Mouse (Mus musculus) mature B cell (primary cell): ENCODE data around the gene Zfp981.
"Not testable (repeated sequence)": the region's sequence is repeated elsewhere in the genome, so short reads cannot be mapped to it uniquely, and the experiment has no call there.

Experiments
- in situ Hi-C: fragments of 300-500 bp; cut with MboI; formaldehyde crosslinking; loops from 2 replicates; pipeline ENCODE4 v1.14.3; 2019

Gene Zfp981

DNA sequence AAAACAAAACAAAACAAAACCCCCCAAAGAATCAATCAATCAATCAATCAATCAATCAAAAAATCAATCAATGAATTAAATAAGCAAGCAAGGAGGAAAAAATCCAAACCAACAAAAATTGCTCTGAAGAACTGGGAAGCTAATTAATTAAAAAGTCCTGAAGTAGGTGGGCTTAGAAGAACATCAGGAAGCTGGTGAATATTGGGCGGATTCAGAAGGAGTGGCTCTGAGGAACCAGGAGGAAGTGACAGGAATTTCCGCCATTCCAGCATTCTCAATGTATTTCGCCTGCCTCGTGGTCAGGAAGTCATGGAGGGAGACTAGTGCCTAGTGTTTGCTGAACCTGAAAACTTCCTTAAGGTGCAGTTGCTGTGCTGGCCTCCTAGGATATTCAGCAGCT lies at the start of gene Zfp981:
Zfp981 (plus strand) TSS at position 301 of the 400 bp plus-strand sequence.
- in situ Hi-C loops = not testable (repeated sequence)

DNA sequence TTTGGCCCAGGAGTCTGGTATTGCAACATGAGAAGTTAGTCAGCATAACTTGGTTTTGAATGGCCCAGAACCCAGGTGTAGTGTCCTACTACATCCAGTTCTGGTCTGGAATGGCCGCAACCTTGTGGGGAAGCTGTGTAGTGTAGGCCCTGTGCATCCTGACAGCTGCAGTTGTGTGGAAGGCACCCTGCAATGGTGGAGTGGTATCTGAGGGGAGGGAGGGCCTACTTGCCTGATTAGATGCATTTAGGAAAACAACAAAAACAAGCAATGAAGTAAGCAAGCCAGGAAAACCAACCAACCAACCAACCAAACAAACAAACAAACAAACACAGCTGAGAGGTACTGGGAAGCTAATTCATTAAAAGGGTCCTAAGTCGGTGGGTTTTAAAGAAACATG lies 49.3 kb upstream of the Zfp981 start:
- in situ Hi-C loops = not testable (repeated sequence)

DNA sequence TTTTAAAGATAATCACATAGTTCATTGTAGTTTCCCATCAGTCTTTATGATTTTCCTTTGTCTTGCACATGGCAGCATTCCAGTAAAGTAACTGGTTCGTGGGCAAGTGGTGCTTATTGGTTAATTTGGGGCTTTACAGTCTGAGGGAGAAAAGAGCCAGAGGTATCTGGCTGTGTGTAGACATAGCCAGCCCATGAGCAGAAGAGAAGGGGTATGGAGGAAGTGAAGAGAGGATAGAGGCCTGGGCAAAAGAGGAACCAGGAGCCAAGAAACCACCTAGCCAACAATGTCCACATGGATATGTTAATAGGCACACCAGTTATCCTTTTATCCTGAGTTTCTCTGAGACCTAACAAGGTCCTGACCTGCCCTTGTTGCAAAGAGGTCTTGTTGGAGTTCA lies 47.7 kb upstream of the Zfp981 start:
- in situ Hi-C loops = not testable (repeated sequence)

DNA sequence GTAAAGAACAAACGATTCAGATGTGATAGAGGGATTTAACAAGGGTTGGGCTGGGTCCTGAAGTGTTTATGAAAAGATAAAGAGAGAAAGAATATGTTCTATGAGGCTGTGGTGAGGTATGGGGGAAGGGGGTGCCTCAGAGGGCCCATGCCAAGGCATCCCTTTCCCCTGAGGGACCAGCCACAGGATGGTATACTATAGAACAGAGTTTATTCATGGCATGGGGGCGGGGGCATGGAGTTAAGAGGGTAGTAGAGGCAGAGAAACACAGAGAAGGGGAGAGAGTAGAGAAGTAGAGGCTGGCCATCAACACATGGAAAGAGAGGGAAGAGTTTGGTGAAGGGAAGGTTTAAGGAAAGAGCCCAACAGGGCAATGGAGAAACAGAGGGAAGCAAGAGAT lies 46.9 kb upstream of the Zfp981 start:
- in situ Hi-C loops = no loop called here

DNA sequence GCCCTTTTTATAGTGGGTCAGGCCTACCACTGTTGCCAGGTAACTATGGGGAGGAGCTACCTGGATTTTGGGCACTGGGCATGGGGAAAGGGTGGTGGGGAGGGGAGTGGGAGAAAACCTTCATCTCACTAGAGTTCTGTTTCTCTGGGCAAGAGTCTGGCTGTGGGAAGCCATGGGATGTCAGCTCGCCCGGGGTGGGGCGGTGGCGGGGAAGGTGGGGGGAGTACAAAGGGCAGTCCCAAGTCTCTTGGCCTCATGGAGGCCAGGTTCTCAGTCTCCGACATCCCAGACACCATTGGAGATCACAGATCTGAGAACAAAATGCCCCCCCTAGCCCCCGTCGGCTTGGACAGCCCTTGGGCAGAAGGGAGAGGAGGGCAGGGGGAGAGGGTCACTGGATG lies 46.5 kb upstream of the Zfp981 start:
- in situ Hi-C loops = no loop called here

DNA sequence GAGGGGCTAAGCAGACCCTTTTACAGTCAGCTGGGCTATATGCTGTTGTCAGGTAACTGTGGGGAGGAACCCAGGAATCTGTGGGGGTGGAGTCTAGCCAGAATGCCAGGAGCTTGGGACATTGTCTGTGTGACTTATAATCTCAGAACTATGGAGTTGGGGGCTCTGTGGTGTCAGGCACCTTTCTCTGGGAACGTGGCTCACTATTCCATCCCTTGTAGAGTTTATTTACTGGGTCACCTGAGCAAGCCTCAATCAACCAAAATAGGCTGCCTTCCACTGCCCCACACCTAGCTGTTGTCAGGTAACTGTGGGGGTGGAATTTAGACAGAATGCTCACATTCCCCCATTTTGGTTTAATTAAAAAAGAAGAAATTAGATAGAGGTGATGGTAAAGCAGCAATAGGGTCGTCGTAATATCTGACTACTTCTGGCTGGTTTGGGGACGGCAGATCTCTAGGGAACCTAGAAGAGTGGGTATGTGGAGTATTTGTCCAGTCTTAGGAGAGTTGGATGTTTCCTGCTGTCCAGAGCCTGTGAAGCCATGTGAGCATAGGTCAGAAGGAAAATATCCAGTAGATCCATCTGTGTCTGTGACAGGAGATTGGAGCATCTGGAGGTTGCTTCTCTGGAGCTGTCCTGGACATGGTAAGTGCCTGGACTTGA lies 45.6 kb upstream of the Zfp981 start:
- in situ Hi-C loops = no loop called here

DNA sequence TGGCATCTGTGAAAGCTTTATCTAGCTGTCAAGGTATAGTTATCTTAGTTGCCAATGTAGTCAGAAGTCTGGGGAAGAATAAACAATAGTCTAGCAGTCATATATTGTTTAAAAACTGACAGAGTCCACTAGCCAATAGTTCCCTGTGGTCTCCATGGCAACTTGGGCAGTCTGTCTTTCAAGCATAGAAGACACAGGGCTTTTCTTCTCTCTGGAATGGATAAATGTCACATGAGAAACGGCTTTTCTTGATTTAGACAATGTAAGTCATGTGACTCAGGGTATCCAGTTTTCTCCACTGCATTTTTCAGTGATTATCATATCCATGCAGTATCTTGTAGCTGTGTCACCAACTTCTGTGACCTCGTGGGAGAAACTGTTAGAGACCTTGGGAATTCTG lies 44.7 kb upstream of the Zfp981 start:
- in situ Hi-C loops = no loop called here

DNA sequence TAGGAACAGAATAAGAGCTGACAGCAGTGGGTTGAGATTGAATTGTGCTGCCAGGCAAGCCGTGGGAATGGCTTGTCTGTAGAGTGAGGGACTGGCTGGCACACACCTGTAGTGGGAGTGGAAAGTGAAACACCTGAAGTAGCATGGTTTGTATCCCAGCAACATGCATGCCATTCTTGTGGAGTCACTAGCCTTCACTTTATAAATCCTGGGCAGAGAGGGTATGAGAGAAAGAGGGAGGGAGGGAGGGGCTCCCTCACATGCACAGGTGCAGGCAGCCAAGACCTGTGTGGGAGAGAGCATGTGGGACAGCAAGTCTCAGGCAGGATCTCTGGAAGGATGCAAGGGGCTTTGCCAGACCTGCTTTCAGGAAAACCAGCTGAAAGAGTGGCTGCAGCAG lies 44.1 kb upstream of the Zfp981 start:
- in situ Hi-C loops = no loop called here

DNA sequence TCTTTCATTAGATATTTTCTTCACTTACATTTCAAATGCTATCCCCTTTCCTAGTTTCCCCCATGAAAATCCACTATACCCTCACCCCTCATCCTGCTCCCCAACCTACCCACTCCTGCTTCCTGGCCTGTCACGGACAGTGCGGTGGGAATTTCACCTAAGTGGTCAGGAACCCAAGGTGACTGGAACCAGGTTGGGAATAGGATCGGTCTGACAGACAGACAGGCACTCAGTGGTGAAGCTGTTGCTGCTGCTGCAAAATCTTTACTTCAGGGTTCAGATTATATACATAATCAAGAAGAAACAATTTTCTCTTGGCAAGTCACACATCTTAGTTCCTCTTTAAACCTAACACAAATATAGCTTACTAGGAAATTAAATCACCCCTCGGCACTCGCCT lies 42.0 kb upstream of the Zfp981 start:
- in situ Hi-C loops = not testable (repeated sequence)

DNA sequence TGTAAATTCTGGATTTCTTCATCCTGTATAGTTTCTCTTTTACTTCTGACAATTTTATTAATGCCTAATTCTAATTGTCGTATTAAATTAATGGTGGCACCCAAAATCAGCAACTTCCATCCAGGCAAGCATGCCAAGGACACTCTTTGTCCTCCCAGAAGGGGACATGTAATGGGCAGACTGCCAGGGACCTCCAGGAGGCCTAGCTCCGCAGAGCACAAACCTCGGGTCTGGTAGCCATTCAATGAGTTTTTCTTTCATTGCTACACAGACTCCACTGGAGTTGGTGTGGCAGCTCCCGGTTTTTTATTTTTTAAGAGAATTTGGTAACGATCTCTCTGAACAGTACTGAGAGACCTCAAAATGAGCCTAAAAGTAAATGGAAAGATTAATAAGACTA lies 41.1 kb upstream of the Zfp981 start:
- in situ Hi-C loops = not testable (repeated sequence)

DNA sequence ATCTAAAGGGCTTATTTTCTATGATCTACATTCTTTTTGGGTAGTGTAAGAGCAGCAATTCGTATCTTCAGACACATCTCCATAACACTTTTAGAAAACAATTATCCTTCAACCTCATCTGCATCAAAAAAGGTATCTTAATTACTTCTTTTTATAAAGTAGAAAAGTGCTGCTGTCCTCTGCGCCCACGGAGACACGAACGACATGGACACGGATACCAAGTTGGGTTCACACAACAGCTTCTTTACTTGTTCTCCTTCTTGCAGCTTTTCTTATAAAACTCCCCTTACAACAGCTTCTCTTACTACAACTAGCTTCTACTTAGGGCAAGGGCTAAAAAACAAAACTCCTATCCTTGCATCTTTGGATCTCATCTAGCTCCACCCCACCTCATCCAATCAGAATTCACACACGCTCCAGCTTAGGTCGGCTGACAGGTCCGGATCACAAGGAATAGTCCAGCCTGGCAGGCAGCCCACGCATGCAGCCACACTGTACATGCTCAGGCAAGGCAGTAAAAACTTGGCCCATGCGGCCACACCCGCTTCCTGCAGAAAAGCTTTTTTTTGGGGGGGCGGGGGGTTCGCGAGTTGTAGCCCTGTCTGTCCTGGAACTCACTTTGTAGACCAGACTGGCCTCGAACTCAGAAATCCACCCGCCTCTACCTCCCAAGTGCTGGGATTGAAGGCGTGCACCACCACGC lies 38.0 kb upstream of the Zfp981 start:
- in situ Hi-C loops = not testable (repeated sequence)

DNA sequence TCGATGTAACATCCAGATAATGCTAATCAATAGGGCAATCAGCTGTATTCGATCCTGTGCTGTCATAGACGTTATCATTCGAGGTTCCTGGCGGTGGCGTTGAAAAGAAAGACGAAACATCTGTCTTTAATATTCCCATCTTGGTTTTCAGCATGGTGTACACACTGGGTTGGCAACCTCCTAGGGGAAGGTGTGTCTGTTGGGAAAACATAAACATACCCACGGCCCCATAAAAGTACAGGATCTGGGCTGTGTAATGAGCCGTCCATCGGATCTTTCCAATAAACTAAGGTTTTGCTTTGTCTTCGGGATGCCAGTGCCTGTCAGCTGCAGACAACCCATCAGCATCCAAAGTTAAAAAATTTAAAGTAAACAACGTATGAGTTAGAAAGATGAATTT lies 31.8 kb upstream of the Zfp981 start:
- in situ Hi-C loops = not testable (repeated sequence)

DNA sequence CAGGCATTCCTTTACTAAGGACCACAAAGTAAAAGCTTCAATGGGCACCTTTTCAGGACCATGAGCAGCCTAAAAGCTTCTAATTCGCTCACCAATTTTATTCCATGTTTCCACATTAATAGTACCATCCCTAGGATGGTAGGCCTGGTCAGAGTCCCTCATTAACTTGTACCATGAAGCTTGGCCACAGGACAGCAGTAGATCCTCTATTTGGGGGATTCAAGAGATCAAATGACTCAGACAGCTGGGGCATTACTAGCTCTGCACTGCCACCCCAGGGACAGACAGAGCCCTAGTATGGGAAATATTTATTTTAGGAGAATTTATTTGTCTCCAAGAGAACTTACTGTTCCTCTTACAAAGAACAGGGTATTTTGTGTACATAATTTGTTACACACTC lies 27.6 kb upstream of the Zfp981 start:
- in situ Hi-C loops = not testable (repeated sequence)

DNA sequence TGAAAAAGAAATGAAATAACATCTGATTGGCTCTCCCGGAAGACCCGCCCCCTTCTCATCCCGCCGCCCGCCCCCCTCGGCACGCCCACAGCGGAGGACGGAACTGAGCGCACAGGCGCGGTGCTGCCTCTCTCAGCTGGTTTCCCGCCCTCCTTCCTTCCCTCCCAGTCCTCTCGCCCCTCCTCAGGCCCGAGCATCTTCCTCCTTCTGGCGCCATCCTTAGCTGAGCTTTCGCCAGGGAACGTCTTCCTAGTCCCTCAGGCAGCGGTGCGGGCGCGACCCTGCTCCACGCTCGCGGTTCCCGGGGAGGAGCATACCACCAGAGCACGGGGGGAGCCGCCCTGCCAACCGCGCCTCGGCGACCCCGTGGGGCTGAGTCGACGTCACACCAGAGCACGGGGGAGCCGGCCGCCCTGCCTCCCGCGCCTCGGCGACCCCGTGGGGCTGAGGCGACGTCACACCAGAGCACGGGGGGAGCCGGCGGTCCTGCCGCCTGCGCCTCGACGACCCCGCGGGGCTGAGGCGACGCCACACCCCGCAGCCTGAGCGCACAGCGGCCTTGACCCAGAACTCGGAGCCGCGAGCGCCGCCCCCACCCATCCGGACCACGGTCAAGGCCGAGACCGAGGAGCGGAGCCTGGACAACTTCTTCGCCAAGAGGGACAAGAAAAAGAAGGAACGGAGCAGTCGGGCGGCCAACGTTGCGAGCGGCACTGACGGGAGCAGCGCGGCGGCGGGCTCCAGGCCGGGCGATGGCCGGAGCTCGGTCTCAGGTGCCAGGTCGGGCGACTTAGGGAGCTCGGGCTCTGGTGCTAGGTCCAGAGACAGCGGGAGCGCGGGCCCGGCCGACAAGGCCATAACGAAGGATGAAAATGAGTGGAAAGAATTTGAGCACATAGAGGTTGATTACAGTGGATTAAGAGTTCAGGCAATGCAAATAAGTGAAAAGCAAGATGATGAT lies 26.8 kb upstream of the Zfp981 start:
- in situ Hi-C loops = not testable (repeated sequence)

DNA sequence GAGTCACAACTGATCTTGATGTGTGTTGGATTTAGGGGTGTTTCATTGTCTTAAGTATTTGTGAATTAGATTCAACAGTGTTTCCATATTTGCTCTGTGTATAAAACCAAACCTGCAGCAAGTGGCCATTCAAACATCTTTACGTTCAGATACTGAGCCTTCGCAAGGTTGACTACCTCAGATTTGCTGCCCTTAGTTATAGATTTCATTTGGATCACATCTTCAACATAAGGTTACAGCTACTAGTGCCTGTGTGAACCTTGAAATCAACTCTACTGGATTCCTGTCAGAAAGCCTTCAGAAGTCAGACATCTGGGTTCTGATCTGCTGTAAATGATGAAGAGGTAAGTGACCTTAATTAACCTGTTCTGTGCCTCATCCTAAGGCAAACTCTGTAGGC lies 25.6 kb upstream of the Zfp981 start:
- in situ Hi-C loops = not testable (repeated sequence)

DNA sequence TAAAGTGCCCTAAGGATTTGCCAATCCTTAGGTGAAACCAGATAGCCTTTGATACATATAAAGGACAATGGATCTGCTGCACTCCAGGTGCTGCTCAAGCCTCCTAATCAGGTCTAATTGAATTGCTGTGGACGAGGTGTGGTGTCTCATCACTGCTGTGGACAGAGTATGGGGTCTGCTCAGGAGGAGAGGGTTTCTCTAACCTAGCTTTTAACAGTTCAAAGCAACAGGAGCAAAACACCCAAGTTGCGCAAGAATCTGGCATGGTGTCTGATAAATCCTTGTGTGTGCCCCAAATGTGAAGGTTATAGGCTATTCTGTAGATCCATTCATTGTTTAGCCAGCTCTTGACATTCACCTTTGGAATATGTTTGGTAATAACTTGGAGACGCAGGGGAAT lies 24.9 kb upstream of the Zfp981 start:
- in situ Hi-C loops = not testable (repeated sequence)

DNA sequence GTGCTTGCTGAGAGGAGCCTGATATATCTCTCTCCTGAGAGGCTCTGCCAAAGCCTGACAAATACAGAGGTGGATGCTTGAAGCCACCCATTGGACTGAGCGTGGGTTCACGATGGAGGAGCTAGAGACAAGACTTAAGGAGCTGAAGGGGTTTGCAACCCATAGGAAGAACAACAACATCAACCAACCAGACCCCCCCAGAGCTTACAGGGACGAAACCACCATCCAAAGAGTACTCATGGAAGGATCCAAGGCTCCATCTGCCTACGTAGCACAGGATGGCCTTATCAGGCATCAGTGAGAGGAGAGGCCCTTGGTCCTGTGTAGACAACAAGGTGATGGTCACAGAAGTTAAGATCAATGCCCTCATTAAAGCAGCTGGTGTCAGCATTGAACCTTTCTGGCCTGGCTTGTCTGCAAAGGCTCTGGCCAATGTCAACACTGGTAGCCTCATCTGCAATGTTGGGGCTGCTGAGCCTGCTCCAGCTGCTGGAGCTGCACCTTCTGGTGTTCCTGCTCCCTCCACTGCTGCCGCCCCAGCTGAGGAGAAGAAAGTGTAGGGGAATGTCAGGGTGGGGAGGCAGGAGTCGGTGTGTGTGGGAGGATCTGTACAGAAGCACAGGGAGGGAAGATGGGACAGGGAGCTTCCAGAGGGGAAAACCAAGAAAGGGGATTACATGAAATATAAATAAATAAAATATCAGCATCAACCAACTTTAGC lies 21.3 kb upstream of the Zfp981 start:
- in situ Hi-C loops = not testable (repeated sequence)

DNA sequence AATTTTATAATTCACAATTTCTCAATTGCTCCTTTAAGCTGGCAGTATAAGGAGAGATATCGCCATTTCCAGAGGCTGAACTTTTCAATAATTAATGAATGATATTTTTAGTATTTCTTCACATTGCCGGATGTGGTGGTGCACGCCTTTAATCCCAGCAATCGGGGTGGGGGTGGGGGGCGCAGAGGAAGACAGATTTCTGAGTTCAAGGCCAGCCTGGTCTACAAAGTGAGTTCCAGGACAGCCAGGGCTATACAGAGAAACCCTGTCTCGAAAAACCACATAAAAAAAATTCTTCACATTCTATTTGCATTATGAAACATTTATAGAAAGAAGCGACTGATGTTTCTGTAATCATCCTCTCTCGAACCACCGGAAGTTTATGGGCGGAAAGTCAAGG lies 19.3 kb upstream of the Zfp981 start:
- in situ Hi-C loops = not testable (repeated sequence)

DNA sequence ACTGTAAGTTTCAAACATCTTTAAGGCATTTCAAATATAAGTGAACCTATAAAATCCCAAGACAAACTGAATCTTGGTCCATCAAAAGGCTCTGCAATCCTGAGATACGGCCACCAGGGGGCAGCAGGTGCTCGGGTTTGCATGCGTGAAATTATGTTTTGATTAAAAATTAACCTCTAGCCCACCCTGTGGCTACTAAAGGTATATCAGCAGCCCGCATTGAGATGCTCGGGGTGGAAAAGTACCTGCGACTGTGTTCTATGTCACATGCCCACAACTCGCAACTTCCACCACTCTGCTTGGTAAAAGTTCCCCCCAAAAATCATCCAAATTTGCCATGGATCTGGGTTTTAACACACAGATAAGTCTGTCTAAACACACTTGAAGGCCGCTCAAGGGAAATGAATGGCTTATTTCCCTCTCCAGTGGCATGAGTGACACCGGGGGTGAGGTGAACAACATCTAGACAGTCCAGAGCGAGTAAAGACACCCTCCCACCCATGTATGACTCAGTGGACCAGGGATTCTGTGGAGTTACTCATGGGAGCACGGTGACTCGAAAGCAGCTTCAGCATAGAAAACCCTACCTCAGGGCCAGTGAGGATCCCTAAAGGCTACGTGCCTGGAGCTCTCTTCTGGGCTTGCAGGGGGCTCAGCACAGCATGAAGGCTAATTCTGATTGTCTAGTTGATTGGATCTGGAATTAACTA lies 18.1 kb upstream of the Zfp981 start:
- in situ Hi-C loops = not testable (repeated sequence)

DNA sequence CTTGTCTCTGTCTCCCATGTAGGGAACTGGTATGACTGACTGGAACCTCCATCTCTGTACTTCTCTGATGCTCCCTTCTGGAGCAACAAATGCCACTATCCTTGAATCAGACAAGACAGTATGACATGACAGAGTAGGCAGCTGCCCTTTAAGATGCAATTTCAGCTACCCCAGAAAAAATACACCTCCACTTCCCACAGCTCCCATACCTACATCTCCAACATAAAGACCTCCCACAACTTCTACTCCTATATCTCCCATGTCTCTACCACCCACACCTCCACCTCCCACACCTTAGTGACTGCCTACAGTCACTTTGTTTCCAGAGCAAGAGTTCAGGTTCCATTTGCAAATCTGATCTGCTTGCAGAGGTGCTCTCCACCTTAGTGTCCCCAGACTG lies 17.2 kb upstream of the Zfp981 start:
- in situ Hi-C loops = not testable (repeated sequence)
